In genomic region chr2:156529726-156530125, GRCm38 (mm10) we compare ENCODE assay signal across 9 mouse cellular contexts. TPM values are rescaled to one million over a fixed set of nuclear protein-coding genes. Genes with fewer than 3 reads are reported as not detected.
DNase-seq lines count a peak whose midpoint lies in the region; ATAC-seq lines count a peak whose summit lies in the region.
"Had no signal": no experiment of that assay in that cellular context is flagged by ENCODE, and none has a peak within 500 bp of the region (broad histone marks: within the 10 kb centered on the region; RNA-seq: fewer than 3 reads in every experiment).

No protein-coding gene starts in this region.

- H3K9ac ChIP-seq in heart, embryonic 11.5 days (ENCODE audit: low read depth, low read length), result no peak overlapping the region

- no peak for ATAC-seq in heart, embryonic 11.5 days (replicated peaks; ENCODE audit: insufficient number of reproducible peaks, low FRiP score, low TSS enrichment)

- H3K9me3 ChIP-seq in heart, embryonic 11.5 days (replicated peaks; ENCODE audit: control insufficient read depth, low read length), result no peaks in the 10 kb centered on the region
- H3K9me3 ChIP-seq: megakaryocyte, embryonic 14.5 days had no signal

- H3K4me2 ChIP-seq in heart, embryonic 11.5 days, result no peak overlapping the region

- 55% methylated on average over 2 of the region's 2 CpGs for WGBS in heart, embryonic 11.5 days (ENCODE audit: insufficient replicate concordance)

- DNase-seq in heart, adult 8-10 months (ENCODE audit: low spot score), result peak; percentile 8
- DNase-seq in thymus, postnatal 14 days, result peak; percentile 23
- no peak for DNase-seq in thymus, adult 18-20 months
- peak; percentile 39 for DNase-seq in embryo, embryonic 11.5 days (ENCODE audit: low read depth, low spot score)
- peak; percentile 61 for DNase-seq in naive thymus-derived CD4-positive, alpha-beta T cell, adult 2 months (ENCODE audit: low read depth)
- DNase-seq in frontal cortex, postnatal 25 days (ENCODE audit: low spot score in 2 of 2), result no peak
- DNase-seq in gastrocnemius, postnatal 4 days (ENCODE audit: low spot score in 2 of 2), result no peak

- peaks cover 2% of the 10 kb centered on the region; the same call in 1 of the 2 replicates for H3K27me3 ChIP-seq in heart, embryonic 11.5 days (ENCODE audit: control insufficient read depth, insufficient read depth, low read length)

- H3K36me3 ChIP-seq in heart, embryonic 11.5 days (ENCODE audit: control insufficient read depth, insufficient read depth, low read length), result no peaks in the 10 kb centered on the region

- H3K4me1 ChIP-seq in heart, embryonic 11.5 days (ENCODE audit: control insufficient read depth, insufficient read depth, low read length), result no peaks in the 10 kb centered on the region
- H3K4me1 ChIP-seq: megakaryocyte, embryonic 14.5 days had no signal

- no peak overlapping the region for H3K27ac ChIP-seq in heart, embryonic 11.5 days (ENCODE audit: low read depth, low read length)

- H3K4me3 ChIP-seq in heart, embryonic 11.5 days (ENCODE audit: low read depth, low read length), result no peak overlapping the region
- H3K4me3 ChIP-seq: megakaryocyte, embryonic 14.5 days had no signal

RNA-seq across cellular contexts. Expression of gene Aar2, which starts 17.7 kb away (rescaled TPM):
- total RNA-seq in heart, adult 8-10 months (2022), result 10 to 100 TPM; 20.3 to 23.3 (median 22.2) TPM
- 26.5 and 27.0 TPM in 2 replicates for polyA plus RNA-seq in heart, embryonic 11.5 days (2014; fragmentation: Nextera tagmentation; extraction: Ambion mirVana)
- total RNA-seq in gastrocnemius, postnatal 4 days (2021), result 10 to 100 TPM; 20.3 to 20.5 TPM

Comparison
In these comparisons a context has a peak if more than half of its experiments do, and no peak if none do; other contexts are left out.
1. DNase-seq: peak in heart, adult 8-10 months (single experiment), thymus, postnatal 14 days (single experiment), embryo, embryonic 11.5 days (single experiment) and naive thymus-derived CD4-positive, alpha-beta T cell, adult 2 months (single experiment); none in thymus, adult 18-20 months (0 of 2), frontal cortex, postnatal 25 days (0 of 2) and gastrocnemius, postnatal 4 days (0 of 2).